Mouse (Mus musculus) CH12F3 (cell line): ENCODE measurements around the gene Syn3.
"Not testable (repeated sequence)": the region's sequence is repeated elsewhere in the genome, so short reads cannot be mapped to it uniquely, and the experiment has no call there.

Experiments
- in situ Hi-C: fragments of 300-500 bp; cut with MboI; formaldehyde crosslinking; loops from 2 replicates; pipeline ENCODE4 v1.14.3; 2020; ENCODE audit warnings: low sequenced_read_pairs

The Syn3 gene

GRCm38 (mm10) chr10:86473637-86474154, 25.0 kb downstream of the Syn3 start:
- in situ Hi-C loops, result no loop called here

GRCm38 (mm10) chr10:86468612-86469546, 29.8 kb downstream of the Syn3 start:
- in situ Hi-C loops, result loop anchor here (10.0 kb wide), 1 partner anchor 504 kb away; no protein-coding TSS in a partner anchor

GRCm38 (mm10) chr10:86463538-86464199, 35.0 kb downstream of the Syn3 start:
- in situ Hi-C loops, result loop anchor here (10.0 kb wide), 1 partner anchor 499 kb away; no protein-coding TSS in a partner anchor

DNA sequence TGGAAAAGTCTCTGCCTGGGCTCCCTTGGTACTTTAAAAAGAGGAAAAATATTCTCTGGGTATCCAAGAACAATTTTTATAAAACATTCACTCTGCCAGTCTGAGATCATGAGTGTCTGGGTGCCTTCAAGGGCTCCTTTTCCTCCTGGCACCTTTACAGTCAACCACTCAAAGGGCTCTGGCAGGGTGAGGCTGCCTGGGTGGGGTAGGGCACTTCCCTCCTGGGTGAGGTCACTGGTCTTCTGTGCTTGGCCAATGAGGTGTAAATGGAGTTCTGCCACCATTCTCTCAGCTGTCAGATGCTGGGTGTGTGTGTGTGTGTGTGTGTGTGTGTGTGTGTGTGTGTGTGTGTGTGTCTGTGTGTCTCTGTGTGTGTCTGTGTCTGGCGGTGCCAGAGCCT, 39.1 kb downstream of the Syn3 start:
- in situ Hi-C loops, result loop anchor here (10.0 kb wide), 1 partner anchor 495 kb away; no protein-coding TSS in a partner anchor

DNA sequence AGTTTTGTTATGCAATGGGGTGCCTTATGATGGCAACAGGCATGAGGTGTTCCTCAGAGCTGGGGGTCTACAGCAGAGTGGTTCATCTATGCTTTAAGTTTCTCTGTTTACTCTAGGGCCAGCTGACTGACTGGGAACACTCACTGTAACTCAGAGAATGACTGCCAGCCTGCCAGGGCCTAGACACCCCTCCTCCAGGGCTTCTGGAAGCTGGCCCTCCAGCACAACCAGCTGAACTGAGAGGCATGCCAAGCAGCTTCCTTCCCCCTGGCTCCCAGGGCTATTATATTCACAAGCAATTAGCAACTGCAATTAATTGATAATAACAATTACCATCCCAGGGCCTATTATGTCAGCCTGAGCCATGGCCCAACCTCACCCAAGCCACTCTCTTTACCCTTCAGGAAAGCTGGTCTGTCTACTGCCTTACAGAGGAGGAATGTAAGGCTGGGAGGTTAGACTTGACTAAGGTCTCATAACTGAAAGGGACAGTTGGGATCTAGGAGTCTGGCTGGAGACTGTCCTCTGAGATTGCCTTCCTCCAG, 41.0 kb downstream of the Syn3 start:
- in situ Hi-C loops, result no loop called here

DNA sequence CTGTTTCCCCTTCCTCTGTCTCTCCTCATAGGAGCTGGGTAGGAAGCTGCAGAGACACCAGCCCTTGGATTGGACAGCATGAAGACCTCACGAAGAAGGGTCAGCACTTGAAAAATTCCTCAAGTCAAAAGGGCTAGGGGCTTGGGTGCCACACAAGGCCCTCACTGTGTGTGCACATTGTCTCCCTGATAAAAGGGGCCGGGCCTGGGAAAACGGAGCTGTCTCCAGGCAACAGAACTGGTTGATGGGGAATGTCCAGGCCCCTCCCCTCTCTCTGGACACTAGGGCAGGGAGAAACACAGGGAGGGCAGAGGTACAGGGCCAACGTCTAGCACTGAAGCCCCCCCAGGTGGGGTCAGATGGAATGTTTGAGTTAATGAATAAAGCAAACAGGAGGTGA, 41.5 kb downstream of the Syn3 start:
- in situ Hi-C loops, result no loop called here

DNA sequence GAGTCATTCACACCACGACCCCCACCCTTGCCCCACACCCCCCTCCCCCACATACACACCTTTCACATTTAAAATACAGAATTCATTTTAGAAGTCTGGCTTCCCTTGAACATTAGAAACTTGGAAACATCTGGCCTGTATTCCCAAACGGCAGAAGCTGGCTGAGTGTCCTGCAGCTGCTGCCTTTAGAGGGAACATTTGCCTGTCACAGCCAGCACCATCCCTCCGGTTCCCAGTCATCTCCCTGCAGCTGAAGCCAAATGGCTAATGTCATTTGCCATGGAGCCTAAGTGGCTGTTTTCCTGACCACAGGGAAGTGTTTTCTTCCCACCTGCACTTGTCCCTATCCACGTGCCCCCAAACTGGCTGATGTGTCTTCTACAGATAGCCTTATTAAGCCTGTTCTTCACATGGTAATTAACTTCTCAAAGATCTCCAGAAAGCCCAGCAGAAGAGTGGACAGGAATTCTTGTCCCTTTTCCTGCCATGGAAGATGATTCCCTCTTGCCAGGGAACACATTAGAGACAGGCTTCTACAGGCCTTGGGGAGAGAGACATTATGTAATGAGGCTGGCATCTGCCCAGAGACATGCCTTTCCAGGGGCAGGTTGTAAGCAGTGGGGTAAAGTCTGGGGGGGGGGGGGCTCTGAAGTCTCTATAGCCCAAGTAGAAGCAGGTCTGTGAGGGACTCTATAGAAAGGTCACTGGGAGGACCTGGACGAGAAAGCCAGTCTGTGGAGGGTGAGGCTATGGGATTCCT, 43.2 kb downstream of the Syn3 start:
- in situ Hi-C loops, result no loop called here

GRCm38 (mm10) chr10:86452326-86452995, 46.2 kb downstream of the Syn3 start:
- in situ Hi-C loops, result no loop called here

DNA sequence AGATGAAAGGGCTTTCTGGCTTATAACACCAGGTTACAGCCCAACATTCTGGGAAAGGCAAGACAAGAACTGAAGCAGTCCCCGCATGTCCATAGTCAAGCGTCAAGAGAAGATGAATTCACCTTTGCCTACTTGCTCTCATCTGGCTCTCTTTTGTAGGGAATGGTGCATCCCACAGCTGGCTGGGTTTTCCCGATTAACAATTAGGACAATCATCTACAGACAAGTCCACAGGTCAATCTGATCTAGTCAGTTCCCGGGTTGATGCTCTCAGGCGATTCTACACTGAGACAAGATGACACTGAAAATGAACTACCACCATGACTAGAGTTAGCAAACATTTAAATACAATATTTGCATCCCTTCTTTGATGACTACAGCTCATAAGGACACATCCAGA, 47.4 kb downstream of the Syn3 start:
- in situ Hi-C loops, result no loop called here

- in situ Hi-C loops, result loop anchor here (10.0 kb wide), 1 partner anchor 372 kb away; no protein-coding TSS in a partner anchor
Measured at GRCm38 (mm10) chr10:86446649-86447048, 52.0 kb downstream of the Syn3 start.

GRCm38 (mm10) chr10:86445207-86445606, 53.5 kb downstream of the Syn3 start:
- in situ Hi-C loops, result loop anchor here (10.0 kb wide), 1 partner anchor 370 kb away; no protein-coding TSS in a partner anchor

DNA sequence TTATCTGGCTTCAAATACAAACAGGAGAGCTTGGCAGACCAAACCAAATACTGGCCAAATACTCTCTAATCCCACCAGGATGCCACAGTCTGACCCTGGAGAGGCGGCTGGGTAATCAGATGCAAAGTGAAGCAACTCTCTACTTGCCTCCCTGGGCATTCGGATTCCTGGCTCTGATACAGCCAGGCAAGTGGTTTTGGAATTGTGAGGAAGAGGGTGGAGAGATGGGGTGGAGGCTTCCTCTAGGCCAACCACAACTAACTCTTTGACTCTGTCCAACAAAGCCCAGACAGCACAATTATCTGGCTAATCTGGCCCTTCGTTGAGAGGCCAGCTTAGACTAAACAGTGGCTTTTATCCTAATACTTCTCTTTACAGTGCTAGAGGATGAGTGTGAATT, 54.0 kb downstream of the Syn3 start:
- in situ Hi-C loops, result loop anchor here (10.0 kb wide), 1 partner anchor 370 kb away; no protein-coding TSS in a partner anchor

DNA sequence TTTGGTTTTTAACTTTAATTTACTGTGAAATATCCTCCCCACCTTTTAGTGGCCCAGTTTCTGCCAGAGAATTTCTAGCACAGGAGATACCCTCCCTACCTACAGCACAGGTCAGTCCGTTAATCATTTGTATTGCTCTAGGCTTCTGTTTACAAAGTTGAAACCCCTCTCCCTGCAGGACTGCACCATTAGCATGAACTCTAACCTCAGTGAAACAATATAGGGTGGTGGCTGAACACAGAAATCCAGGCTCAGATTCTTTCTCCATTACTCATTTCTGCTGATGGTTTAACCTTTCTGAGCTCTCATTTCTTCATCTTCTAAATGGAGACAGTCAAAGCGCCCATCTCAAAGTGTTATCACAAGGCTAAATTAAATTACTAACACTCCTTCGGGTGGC, 56.9 kb downstream of the Syn3 start:
- in situ Hi-C loops, result loop anchor here (10.0 kb wide), 1 partner anchor 367 kb away; no protein-coding TSS in a partner anchor

DNA sequence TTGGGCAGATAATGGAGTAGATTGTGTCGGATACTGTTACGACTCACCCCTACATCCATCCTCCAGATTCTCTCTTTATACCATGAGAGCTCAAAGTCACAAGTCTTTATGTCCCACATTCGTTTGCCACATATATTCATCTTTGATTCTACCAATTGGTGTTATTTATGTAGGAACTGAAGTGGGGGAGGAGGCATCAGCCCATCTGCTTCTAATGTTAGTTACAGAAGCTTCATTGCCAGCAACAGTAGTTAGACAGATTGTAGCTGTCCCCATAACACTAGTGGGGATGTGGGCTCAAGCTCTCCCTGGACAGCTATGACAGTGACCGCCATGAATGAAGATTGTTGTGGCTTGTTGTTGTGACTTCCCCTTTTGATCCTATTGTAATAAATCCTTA, 59.1 kb downstream of the Syn3 start:
- in situ Hi-C loops, result loop anchor here (10.0 kb wide), 1 partner anchor 365 kb away; no protein-coding TSS in a partner anchor

DNA sequence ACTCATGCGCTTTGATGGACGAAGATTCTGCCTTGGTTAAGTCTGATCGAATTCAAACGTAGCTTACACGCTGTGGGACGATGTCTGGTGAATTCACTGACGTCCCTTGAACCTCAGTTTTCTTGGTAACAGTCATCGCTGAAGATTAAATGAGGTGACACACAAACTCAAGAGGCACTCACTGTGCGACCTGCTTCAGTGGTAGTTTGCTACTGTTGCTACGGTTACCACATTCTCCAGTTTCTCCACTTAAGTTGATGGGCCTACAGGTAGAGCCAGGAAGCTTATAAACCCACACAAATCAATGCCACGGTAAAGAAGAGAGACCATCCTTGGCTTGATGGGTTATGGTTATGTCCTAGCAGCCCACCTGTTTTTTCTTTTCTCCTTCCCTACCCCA, 61.4 kb downstream of the Syn3 start:
- in situ Hi-C loops, result no loop called here

GRCm38 (mm10) chr10:86435006-86435405, 63.7 kb downstream of the Syn3 start:
- in situ Hi-C loops, result not testable (repeated sequence)

DNA sequence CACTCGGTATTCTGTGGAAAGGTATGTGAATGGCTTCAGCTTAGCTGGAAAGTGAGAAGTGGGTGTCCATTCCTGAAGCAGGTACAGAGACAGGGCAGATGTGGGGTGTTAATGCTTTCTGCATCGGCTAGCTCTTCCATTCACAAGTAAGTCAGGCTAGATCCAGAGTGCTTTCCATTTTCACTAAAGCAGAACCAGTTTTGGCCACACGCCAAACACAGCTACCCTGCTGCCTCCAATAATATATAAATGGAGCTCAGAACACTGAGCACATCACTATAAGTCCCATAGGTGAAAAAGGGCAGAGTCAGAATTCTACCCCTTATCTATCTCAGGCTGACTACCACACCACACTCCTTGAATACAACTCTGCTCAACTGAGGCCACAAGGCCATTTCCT, 69.0 kb downstream of the Syn3 start:
- in situ Hi-C loops, result no loop called here

DNA sequence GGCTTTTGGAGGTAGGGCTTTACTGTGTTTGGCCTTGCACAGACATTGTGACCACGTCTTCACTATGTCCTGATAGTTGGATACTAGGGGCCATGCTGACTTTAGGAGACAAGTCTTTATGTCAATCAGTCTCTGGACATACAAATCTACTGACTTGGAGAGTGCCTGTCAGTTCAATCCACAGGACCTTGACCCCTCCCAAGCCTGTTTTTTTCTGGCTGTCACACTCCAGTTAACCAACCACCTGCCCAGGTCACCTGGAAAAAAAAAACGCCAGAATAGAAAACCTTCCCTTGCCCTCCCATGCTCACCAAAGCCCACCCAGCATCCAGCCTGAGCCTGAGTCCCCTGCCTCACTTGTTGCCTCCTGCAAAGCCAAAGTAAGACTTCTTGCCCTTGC, 70.7 kb downstream of the Syn3 start:
- in situ Hi-C loops, result no loop called here

- in situ Hi-C loops, result no loop called here
Measured at GRCm38 (mm10) chr10:86425690-86426530, 72.8 kb downstream of the Syn3 start.
